Mouse (Mus musculus): Measurements from ENCODE around the gene Gm9745.
"Not testable (repeated sequence)": the region's sequence is repeated elsewhere in the genome, so short reads cannot be mapped to it uniquely, and the experiment has no call there.

Gene Gm9745

DNA sequence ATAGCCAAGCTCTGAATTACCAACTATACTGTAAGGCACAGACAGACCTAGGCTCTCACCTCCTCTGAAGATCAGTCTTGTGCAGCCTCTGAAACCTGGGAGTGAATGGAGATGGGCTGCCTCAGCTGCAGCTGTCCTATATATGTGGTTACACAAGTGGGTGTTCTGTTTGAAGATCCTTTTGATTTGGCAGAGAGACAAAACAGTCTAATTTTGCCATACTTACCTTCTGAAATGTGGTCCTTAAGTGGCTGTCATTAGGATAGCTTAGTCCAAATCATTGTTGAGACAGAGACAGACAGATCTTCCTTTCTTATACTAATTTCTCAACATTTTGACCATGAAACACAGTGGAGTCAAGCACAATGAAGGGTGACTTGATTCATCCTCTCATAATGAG, at the start of gene Gm9745:
Gene Gm9745, minus strand, starts transcription at position 101 of the 400 bp plus-strand sequence.
- DNase-seq: not testable (repeated sequence)

- not testable (repeated sequence) for DNase-seq
Observed at GRCm38 (mm10) chr13:8997221-8997620, 49.2 kb upstream of the Gm9745 start.

- DNase-seq: peak; percentile 96 to 99
Observed at GRCm38 (mm10) chr13:8995990-8996786, 48.2 kb upstream of the Gm9745 start, which contains the start of gene Gtpbp4. Gene Gtpbp4 (minus strand): TSS chr13:8996083.

- DNase-seq: peak in 1 of 2 experiments; percentile 2
Observed at GRCm38 (mm10) chr13:8995159-8995989, 47.3 kb upstream of the Gm9745 start.

DNA sequence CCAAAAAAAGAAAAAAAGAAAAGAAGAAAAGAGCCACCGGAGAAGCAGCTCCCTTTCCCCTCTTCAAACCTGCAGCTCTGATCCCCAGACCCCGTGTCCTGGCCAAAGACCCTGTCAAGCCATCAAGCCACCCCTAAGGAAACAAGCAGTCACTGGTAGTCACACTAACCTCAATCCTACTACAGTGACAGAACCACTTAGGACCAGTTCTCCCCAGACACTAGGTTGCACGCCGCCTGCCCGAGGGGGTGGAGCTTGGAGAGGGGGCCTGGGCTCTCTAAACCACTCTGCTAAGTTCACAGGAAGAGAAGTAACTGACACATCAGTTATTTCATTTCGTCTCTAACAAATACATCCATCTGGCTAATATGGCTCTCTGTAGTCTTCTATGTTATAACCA, 44.2 kb upstream of the Gm9745 start:
- DNase-seq: no peak

GRCm38 (mm10) chr13:8972972-8973371, 24.9 kb upstream of the Gm9745 start:
- DNase-seq: no peak

DNA sequence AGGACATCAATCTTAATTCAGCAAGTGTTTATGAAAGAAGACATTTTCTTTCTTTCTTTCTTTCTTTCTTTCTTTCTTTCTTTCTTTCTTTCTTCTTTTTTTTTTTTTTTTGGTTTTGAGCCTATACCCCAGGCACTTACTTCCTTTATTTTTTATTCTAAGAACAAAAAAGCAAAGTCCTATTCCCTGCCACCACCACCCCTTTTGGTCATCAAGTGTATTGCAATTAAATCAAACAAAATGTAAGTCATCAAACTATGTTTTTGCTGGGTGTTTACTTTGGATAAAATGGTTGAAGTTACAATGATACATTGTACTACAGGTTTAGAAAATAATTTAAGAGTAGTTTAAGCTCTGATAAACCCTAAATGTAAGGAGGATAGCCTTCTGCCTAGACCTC, 24.3 kb upstream of the Gm9745 start:
- DNase-seq: no peak

GRCm38 (mm10) chr13:8967742-8968141, 19.7 kb upstream of the Gm9745 start:
- no peak for DNase-seq

- no peak for DNase-seq
Observed at GRCm38 (mm10) chr13:8965224-8965623, 17.2 kb upstream of the Gm9745 start.

DNA sequence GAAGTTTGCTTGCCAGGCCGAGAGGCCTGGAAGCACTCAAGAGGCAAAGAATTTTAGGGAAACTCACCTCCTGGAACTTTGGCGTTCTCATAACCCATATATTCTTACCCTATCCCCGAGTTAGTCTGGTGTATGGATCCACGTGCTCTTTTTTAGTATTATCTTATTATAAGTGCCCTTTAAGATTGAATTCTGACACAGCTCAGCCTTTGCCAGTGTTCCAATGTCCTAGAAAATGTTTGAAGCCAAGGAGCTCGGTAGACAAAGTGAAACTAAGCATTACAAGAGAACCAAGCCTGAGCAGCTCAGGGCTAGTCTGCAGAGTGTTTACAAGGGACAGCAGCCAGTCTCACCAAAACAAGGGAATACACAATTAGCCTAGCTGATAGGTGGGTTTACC, 14.2 kb upstream of the Gm9745 start:
- not testable (repeated sequence) for DNase-seq

DNA sequence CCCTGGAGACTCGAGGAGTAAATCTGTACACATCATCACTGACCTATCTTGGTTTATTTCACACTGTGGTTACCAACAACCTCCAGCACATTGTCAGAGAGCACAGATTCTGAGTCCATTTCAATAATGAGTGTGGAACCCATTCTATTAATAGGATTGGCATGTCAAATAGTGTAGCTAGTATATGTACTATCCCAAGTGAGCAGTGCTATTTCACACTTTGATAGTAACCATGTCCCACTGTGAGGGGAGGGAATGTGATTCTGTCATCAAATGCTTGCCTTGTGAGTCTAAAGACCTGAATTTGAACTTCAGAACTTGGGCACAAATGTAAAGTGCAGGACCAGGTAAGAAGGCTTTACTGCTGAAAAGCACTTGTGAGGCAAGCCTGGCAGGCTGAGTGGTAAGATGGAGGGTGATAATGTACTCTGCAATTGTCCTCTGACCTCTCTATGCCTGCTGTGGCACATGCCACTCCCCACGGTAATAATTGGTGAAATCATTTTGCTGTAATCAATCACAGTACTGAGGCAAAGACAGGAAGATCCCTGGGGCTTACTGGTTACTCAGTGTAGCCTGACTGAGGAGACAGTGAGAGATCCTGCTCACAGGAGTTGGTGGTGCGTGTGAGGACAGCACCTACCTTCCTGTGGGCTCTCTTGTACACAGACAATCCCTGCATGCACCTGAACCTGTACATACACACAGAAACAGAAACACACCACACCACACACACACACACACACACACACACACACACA, 13.3 kb upstream of the Gm9745 start:
- not testable (repeated sequence) for DNase-seq

DNA sequence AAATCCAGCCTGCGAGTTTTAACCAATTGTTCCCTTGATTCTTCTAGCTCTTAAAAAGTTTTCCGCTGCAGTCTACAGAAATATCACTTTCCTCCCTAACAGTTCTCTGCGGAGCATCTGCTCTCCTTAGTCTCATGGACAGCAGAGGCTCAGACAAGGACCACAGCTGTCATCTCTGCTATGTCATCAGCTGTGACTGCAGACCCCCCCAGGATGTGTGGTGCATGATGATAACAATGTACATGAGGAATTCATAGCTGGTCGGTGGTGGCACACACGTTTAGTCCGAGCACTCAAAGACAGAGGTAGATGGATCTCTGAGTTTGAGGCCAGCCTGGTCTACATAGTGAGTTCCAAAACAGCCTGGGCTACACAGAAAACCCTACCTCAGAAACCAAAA, 11.5 kb upstream of the Gm9745 start:
- DNase-seq: not testable (repeated sequence)

GRCm38 (mm10) chr13:8959058-8959457, 11.0 kb upstream of the Gm9745 start:
- DNase-seq: not testable (repeated sequence)

DNA sequence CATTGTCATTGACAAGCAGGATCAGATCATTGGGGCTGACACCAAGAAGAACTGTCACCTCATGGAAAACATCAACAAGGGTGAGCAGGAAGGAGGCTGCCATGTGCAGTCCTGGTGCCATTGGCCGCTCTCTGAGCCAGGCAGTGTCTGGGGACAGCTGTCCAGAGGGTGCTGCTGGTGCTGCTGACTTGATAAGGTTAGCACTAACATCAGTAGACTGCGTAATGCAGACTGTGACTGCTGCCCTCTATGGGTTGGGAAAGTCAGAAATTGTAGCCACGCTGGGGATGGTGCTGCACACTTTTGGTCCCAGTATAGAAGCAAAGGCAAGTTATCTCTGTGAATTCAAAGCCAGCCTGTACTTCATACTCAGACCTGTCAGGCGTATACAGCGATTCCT, 8.8 kb upstream of the Gm9745 start:
- DNase-seq: not testable (repeated sequence)

- not testable (repeated sequence) for DNase-seq
Observed at GRCm38 (mm10) chr13:8955127-8955526, 7.1 kb upstream of the Gm9745 start.

GRCm38 (mm10) chr13:8952563-8952962, 4.5 kb upstream of the Gm9745 start, which contains the start of gene Idi2:
Gene Idi2 (plus strand): TSS chr13:8952863.
- DNase-seq: not testable (repeated sequence)

GRCm38 (mm10) chr13:8943828-8944227, 4.2 kb downstream of the Gm9745 start:
- not testable (repeated sequence) for DNase-seq

GRCm38 (mm10) chr13:8941701-8942100, 6.3 kb downstream of the Gm9745 start:
- not testable (repeated sequence) for DNase-seq

GRCm38 (mm10) chr13:8941110-8941509, 6.9 kb downstream of the Gm9745 start:
- not testable (repeated sequence) for DNase-seq

- DNase-seq: not testable (repeated sequence)
Observed at GRCm38 (mm10) chr13:8937611-8938140, 10.4 kb downstream of the Gm9745 start.

DNA sequence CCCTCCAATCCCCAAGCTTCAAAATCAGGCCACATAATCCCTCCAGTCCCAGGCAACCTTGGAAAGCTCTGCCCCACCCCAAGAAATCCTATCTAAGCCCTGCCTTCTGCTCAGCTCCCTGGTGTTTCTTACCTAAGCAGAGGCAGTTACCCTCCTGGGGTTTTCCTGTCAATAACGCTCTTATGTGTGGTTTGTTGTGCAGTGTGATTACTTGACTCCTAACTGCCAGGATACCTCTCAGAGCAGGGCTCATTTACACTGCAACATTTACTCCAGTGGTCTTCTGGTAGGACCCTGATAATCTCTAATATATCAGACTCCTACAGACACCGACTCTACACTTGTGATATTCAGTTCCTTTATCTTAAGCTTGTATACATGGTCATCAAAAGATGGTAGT, 14.5 kb downstream of the Gm9745 start:
- no peak for DNase-seq

GRCm38 (mm10) chr13:8913890-8914289, 34.1 kb downstream of the Gm9745 start:
- not testable (repeated sequence) for DNase-seq

All from cerebellum, postnatal 14 days (tissue).